Mouse (Mus musculus) stomach, embryonic 14.5 days (tissue): ENCODE measurements around the gene Ccdc138. TPM values are rescaled to one million over a fixed set of nuclear protein-coding genes. Genes with fewer than 3 reads are reported as not detected.

Source experiments
- ATAC-seq: fragments of 200-750 bp; cut with Nextera tagmentation; 2 replicates; pipeline ENCODE4 v1.8.0; 2017; ENCODE audit warnings: low read depth, moderate TSS enrichment; ENCODE audit not compliant: insufficient number of reproducible peaks, insufficient read depth, low FRiP score
- H3K27ac ChIP-seq: fragments of 300-500 bp; sonication (generic); 2 replicates; pipeline ENCODE4 v1.5.1; 2014; ENCODE audit warnings: mild to moderate bottlenecking, low read length, moderate library complexity, mixed read lengths
- H3K27me3 ChIP-seq: fragments of 300-500 bp; sonication (generic); 2 replicates; pipeline ENCODE4 v1.6.1; 2014; ENCODE audit warnings: low read length, control low read depth, mixed read lengths; ENCODE audit not compliant: control insufficient read depth, insufficient read depth
- H3K36me3 ChIP-seq: fragments of 300-500 bp; sonication (generic); 2 replicates; pipeline ENCODE4 v1.6.1; 2014; ENCODE audit warnings: mild to moderate bottlenecking, control low read depth, low read length, moderate library complexity, mixed read lengths; ENCODE audit not compliant: control insufficient read depth, insufficient read depth
- H3K4me1 ChIP-seq: fragments of 300-500 bp; sonication (generic); 2 replicates; pipeline ENCODE4 v1.6.1; 2014; ENCODE audit warnings: low read length, control low read depth, mixed read lengths; ENCODE audit not compliant: control insufficient read depth, insufficient read depth
- H3K4me2 ChIP-seq: fragments of 300-500 bp; sonication (generic); replicated peaks from 2 replicates; pipeline ENCODE4 v1.6.1; 2014; ENCODE audit warnings: low read depth, low read length, control low read depth
- H3K4me3 ChIP-seq: fragments of 300-500 bp; sonication (generic); 2 replicates; pipeline ENCODE4 v1.5.1; 2014; ENCODE audit warnings: low read depth, low read length, control low read depth
- H3K9ac ChIP-seq: fragments of 300-500 bp; sonication (generic); replicated peaks from 2 replicates; pipeline ENCODE4 v1.6.1; 2014; ENCODE audit warnings: low read depth, mild to moderate bottlenecking, control low read depth, low read length, moderate library complexity, mixed read lengths
- H3K9me3 ChIP-seq: fragments of 300-500 bp; sonication (generic); 2 replicates; pipeline ENCODE4 v1.6.1; 2016; ENCODE audit warnings: low read depth, low read length, control low read depth; ENCODE audit not compliant: control insufficient read depth
- WGBS: fragments of 180-500 bp; shearing (Covaris S2); extraction: QIAGEN DNeasy Blood & Tissue Kit; methylation state at CpG from one replicate; pipeline ENCODE4 v1.1.7; 2014; 5-methylcytosine and 5-hydroxymethylcytosine counted together
- polyA plus RNA-seq: library from polyadenylated mRNA; unstranded; fragments of >200 nt; fragmentation: Nextera tagmentation; extraction: Ambion mirVana; gene quantifications from 2 replicates; pipeline ENCODE4 v1.2.1, GENCODE M21; 2014

Ccdc138 gene
- polyA plus RNA-seq, 1 experiment from 2014 or later: 11.5 TPM

- Histone ChIP-seq H3K36me3 (no peaks in the 10 kb centered on the region), H3K4me1 (no peaks in the 10 kb centered on the region), H3K9me3 (no peaks in the 10 kb centered on the region), H3K27me3 (no peaks in the 10 kb centered on the region), H3K27ac (no peak overlapping the region), H3K9ac (no peak overlapping the region), H3K4me3 (no peak overlapping the region), H3K4me2 (no peak overlapping the region)
- no peak for ATAC-seq
- 66% methylated on average over 5 of the region's 5 CpGs for WGBS
These were observed 98.1 kb downstream of the Ccdc138 start for GRCm38 (mm10) chr10:58595821-58596220.

- H3K36me3 ChIP-seq: no peaks in the 10 kb centered on the region
- H3K9ac ChIP-seq: no peak overlapping the region
- H3K27me3 ChIP-seq: no peaks in the 10 kb centered on the region
- no peaks in the 10 kb centered on the region for H3K4me1 ChIP-seq
- 88% methylated on average over 5 of the region's 5 CpGs for WGBS
- no peaks in the 10 kb centered on the region for H3K9me3 ChIP-seq
- ATAC-seq: no peak
- no peak overlapping the region for H3K4me3 ChIP-seq
- H3K4me2 ChIP-seq: no peak overlapping the region
- H3K27ac ChIP-seq: no peak overlapping the region
These were observed 102.4 kb downstream of the Ccdc138 start for GRCm38 (mm10) chr10:58600151-58600550.

GRCm38 (mm10) chr10:58600983-58601382 lies 103.2 kb downstream of the Ccdc138 start:
- H3K36me3 ChIP-seq: no peaks in the 10 kb centered on the region
- WGBS: 30% methylated on average over 5 of the region's 5 CpGs
- H3K4me1 ChIP-seq: no peaks in the 10 kb centered on the region
- H3K4me3 ChIP-seq: no peak overlapping the region
- no peak for ATAC-seq
- H3K9ac ChIP-seq: no peak overlapping the region
- no peaks in the 10 kb centered on the region for H3K9me3 ChIP-seq
- no peak overlapping the region for H3K4me2 ChIP-seq
- H3K27ac ChIP-seq: no peak overlapping the region
- H3K27me3 ChIP-seq: no peaks in the 10 kb centered on the region

GRCm38 (mm10) chr10:58601431-58601901 lies 103.7 kb downstream of the Ccdc138 start:
- H3K27me3 ChIP-seq: no peaks in the 10 kb centered on the region
- WGBS: 33% methylated on average over 6 of the region's 6 CpGs
- H3K4me1 ChIP-seq: no peaks in the 10 kb centered on the region
- H3K9me3 ChIP-seq: no peaks in the 10 kb centered on the region
- no peaks in the 10 kb centered on the region for H3K36me3 ChIP-seq
- H3K27ac ChIP-seq: no peak overlapping the region
- H3K9ac ChIP-seq: no peak overlapping the region
- ATAC-seq: no peak; the same call in 1 of the 2 replicates
- no peak overlapping the region for H3K4me3 ChIP-seq
- no peak overlapping the region for H3K4me2 ChIP-seq

GRCm38 (mm10) chr10:58601946-58602345 lies 104.2 kb downstream of the Ccdc138 start:
- 75% methylated on average over 7 of the region's 7 CpGs for WGBS

GRCm38 (mm10) chr10:58604779-58605178 lies 107.0 kb downstream of the Ccdc138 start:
- Histone ChIP-seq H3K4me3 (no peak overlapping the region), H3K9ac (no peak overlapping the region), H3K27ac (no peak overlapping the region), H3K27me3 (no peaks in the 10 kb centered on the region), H3K4me1 (no peaks in the 10 kb centered on the region), H3K4me2 (no peak overlapping the region), H3K9me3 (no peaks in the 10 kb centered on the region), H3K36me3 (no peaks in the 10 kb centered on the region)
- peak; percentile 33; the same call in 1 of the 2 replicates for ATAC-seq
- 69% methylated on average over 2 of the region's 2 CpGs for WGBS

More at GRCm38 (mm10) chr10:58601946-58602345, 104.2 kb downstream of the Ccdc138 start:
- no peaks in the 10 kb centered on the region for H3K9me3 ChIP-seq
- H3K4me2 ChIP-seq: no peak overlapping the region
- ATAC-seq: no peak
- H3K4me1 ChIP-seq: no peaks in the 10 kb centered on the region
- no peak overlapping the region for H3K9ac ChIP-seq
- no peak overlapping the region for H3K27ac ChIP-seq
- H3K4me3 ChIP-seq: no peak overlapping the region
- H3K27me3 ChIP-seq: no peaks in the 10 kb centered on the region
- no peaks in the 10 kb centered on the region for H3K36me3 ChIP-seq

- Histone ChIP-seq H3K36me3 (no peaks in the 10 kb centered on the region), H3K9ac (no peak overlapping the region), H3K27ac (no peak overlapping the region), H3K4me2 (no peak overlapping the region), H3K9me3 (no peaks in the 10 kb centered on the region), H3K4me3 (no peak overlapping the region), H3K4me1 (no peaks in the 10 kb centered on the region), H3K27me3 (no peaks in the 10 kb centered on the region)
- WGBS: 76% methylated on average over 3 of the region's 3 CpGs
- no peak for ATAC-seq
These were observed 108.6 kb downstream of the Ccdc138 start for GRCm38 (mm10) chr10:58606356-58606755.

GRCm38 (mm10) chr10:58608858-58609257 lies 111.1 kb downstream of the Ccdc138 start:
- no peaks in the 10 kb centered on the region for H3K36me3 ChIP-seq
- H3K9ac ChIP-seq: no peak overlapping the region
- 66% methylated on average over 3 of the region's 3 CpGs for WGBS
- no peak overlapping the region for H3K27ac ChIP-seq
- H3K27me3 ChIP-seq: no peaks in the 10 kb centered on the region
- H3K4me3 ChIP-seq: no peak overlapping the region
- ATAC-seq: no peak
- no peaks in the 10 kb centered on the region for H3K9me3 ChIP-seq
- no peak overlapping the region for H3K4me2 ChIP-seq
- no peaks in the 10 kb centered on the region for H3K4me1 ChIP-seq
